ENCODE assay signal across 23 mouse cellular contexts in genomic region chr17:6018348-6018747, GRCm38 (mm10).
DNase-seq lines count a peak whose midpoint lies in the region; ATAC-seq and TF ChIP-seq lines count a peak whose summit lies in the region.
"Had no signal": no experiment of that assay in that cellular context is flagged by ENCODE, and none has a peak within 500 bp of the region (broad histone marks: within the 10 kb centered on the region; RNA-seq: fewer than 3 reads in every experiment).

No protein-coding gene starts in this region.

- no peak overlapping the region for H3K9ac ChIP-seq in liver, embryonic 14.5 days (replicated peaks)
- no peak overlapping the region for H3K9ac ChIP-seq in stomach, postnatal 0 days (ENCODE audit: low read length)
- H3K9ac ChIP-seq: embryonic facial prominence, embryonic 12.5 days; neural tube, embryonic 15.5 days had no signal

- no peak for TF ChIP-seq EP300 in liver, embryonic 14.5 days (IDR thresholded peaks at IDR 0.05; ENCODE audit: low read depth)
- no peak for TF ChIP-seq EP300 in stomach, postnatal 0 days (optimal IDR thresholded peaks at IDR 0.05)

- peak; percentile 68 for DNase-seq in kidney, adult 2 months
- DNase-seq in kidney, adult 18-20 months: no peak
- peak; percentile 22 to 65 for DNase-seq in kidney, postnatal 25 days
- peak in 2 of 3 experiments; percentile 24 to 27 for DNase-seq in liver, embryonic 14.5 days (ENCODE audit: low read depth in 3 of 3, low spot score in 3 of 3)
- peak; percentile 56 for DNase-seq in stomach, postnatal 0 days (ENCODE audit: low spot score)
- no peak for DNase-seq in frontal cortex, adult 2 months (ENCODE audit: extremely low spot score in 1 of 2, low spot score in 1 of 2)
- no peak for DNase-seq in gastrocnemius, postnatal 10 days
- no peak for DNase-seq in urinary bladder, postnatal 4 days (ENCODE audit: low spot score in 2 of 2)
- DNase-seq: adrenal gland, adult 8-10 months; cerebellum, adult 18-20 months; cerebellum, postnatal 25 days; heart, postnatal 4 days; lung, adult 18-20 months; lung, postnatal 14 days; thymus, adult 18-20 months; thymus, postnatal 36 days had no signal

- peak; percentile 72 for ATAC-seq in liver, embryonic 14.5 days (ENCODE audit: insufficient read depth)
- 0 out of 2 replicates have a peak, but pooled peaks have one; percentile 10 for ATAC-seq in stomach, postnatal 0 days (ENCODE audit: low FRiP score, low TSS enrichment)
- ATAC-seq: activated CD4-positive, CD25-positive, alpha-beta regulatory T cell, adult 4 months; hindbrain, embryonic 16.5 days had no signal

- no peaks in the 10 kb centered on the region; the same call in 1 of the 2 replicates for H3K4me1 ChIP-seq in kidney, adult 2 months (ENCODE audit: control insufficient read depth, insufficient read depth, low read length)
- H3K4me1 ChIP-seq in liver, embryonic 14.5 days (replicated peaks; ENCODE audit: control insufficient read depth in 2 of 2, insufficient read depth in 2 of 2, low read length in 1 of 2): peaks cover 0 to 6% of the 10 kb centered on the region in 2 experiments; a peak in 1 of 4 replicates
- H3K4me1 ChIP-seq in stomach, postnatal 0 days (replicated peaks; ENCODE audit: control insufficient read depth, insufficient read depth): no peaks in the 10 kb centered on the region
- H3K4me1 ChIP-seq: embryonic facial prominence, embryonic 12.5 days had no signal

- H3K9me3 ChIP-seq in liver, embryonic 14.5 days (ENCODE audit: control insufficient read depth, low read length): no peaks in the 10 kb centered on the region
- no peaks in the 10 kb centered on the region for H3K9me3 ChIP-seq in stomach, postnatal 0 days (ENCODE audit: control insufficient read depth, low read length)
- H3K9me3 ChIP-seq: embryonic facial prominence, embryonic 12.5 days; heart, embryonic 10.5 days; limb, embryonic 10.5 days; neural tube, embryonic 15.5 days had no signal

- WGBS in kidney, adult 2 months: 65% methylated on average over 4 of the region's 4 CpGs
- 53% methylated on average over 4 of the region's 4 CpGs for WGBS in liver, embryonic 14.5 days (ENCODE audit: insufficient replicate concordance)
- 57% methylated on average over 4 of the region's 4 CpGs for WGBS in stomach, postnatal 0 days

- no peaks in the 10 kb centered on the region for H3K27me3 ChIP-seq in kidney, adult 2 months (replicated peaks; ENCODE audit: control insufficient read depth, insufficient read depth, low read length)
- no peaks in the 10 kb centered on the region for H3K27me3 ChIP-seq in liver, embryonic 14.5 days (ENCODE audit: control insufficient read depth, insufficient read depth, low read length)
- H3K27me3 ChIP-seq in stomach, postnatal 0 days (ENCODE audit: control insufficient read depth, insufficient read depth, low read length): no peaks in the 10 kb centered on the region
- H3K27me3 ChIP-seq: embryonic facial prominence, embryonic 12.5 days; neural tube, embryonic 15.5 days had no signal

- TF ChIP-seq POLR2A in kidney, adult 2 months (IDR thresholded peaks at IDR 0.05; ENCODE audit: low read depth, low read length): no peak

- H3K36me3 ChIP-seq in kidney, adult 2 months (ENCODE audit: control insufficient read depth, insufficient read depth, low read length): no peaks in the 10 kb centered on the region
- no peaks in the 10 kb centered on the region for H3K36me3 ChIP-seq in liver, embryonic 14.5 days (replicated peaks; ENCODE audit: control insufficient read depth, insufficient read depth, low read depth)
- H3K36me3 ChIP-seq in stomach, postnatal 0 days (ENCODE audit: control insufficient read depth, insufficient read depth, low read length): peaks cover 3% of the 10 kb centered on the region; the same call in 1 of the 2 replicates
- H3K36me3 ChIP-seq: embryonic facial prominence, embryonic 12.5 days; heart, embryonic 10.5 days; limb, embryonic 10.5 days; neural tube, embryonic 15.5 days had no signal

- H3K4me2 ChIP-seq in liver, embryonic 14.5 days (ENCODE audit: low read depth): no peak overlapping the region
- H3K4me2 ChIP-seq in stomach, postnatal 0 days (replicated peaks; ENCODE audit: low read depth): no peak overlapping the region
- H3K4me2 ChIP-seq: embryonic facial prominence, embryonic 12.5 days; midbrain, embryonic 11.5 days; neural tube, embryonic 15.5 days had no signal

- no peak overlapping the region for H3K4me3 ChIP-seq in kidney, adult 2 months (ENCODE audit: insufficient read depth, low read depth, low read length)
- no peak overlapping the region for H3K4me3 ChIP-seq in liver, embryonic 14.5 days (ENCODE audit: insufficient read depth in 1 of 2, low read depth in 2 of 2, low read length in 2 of 2)
- no peak overlapping the region for H3K4me3 ChIP-seq in stomach, postnatal 0 days (ENCODE audit: low read depth, low read length)
- H3K4me3 ChIP-seq: embryonic facial prominence, embryonic 12.5 days; heart, embryonic 10.5 days; limb, embryonic 10.5 days; neural tube, embryonic 15.5 days had no signal

- TF ChIP-seq CTCF in kidney, adult 2 months (conservative IDR thresholded peaks at IDR 0.05; ENCODE audit: insufficient read depth, insufficient read length, low read depth, low read length): no peak
- TF ChIP-seq CTCF in liver, embryonic 14.5 days (IDR thresholded peaks at IDR 0.05; ENCODE audit: low read depth): no peak
- TF ChIP-seq CTCF in stomach, postnatal 0 days (IDR thresholded peaks at IDR 0.05; ENCODE audit: low read depth): no peak

- H3K27ac ChIP-seq in kidney, adult 2 months (ENCODE audit: insufficient read depth, low read depth, low read length): no peak overlapping the region
- H3K27ac ChIP-seq in liver, embryonic 14.5 days: no peak overlapping the region
- H3K27ac ChIP-seq in stomach, postnatal 0 days (replicated peaks): peak overlapping the region; percentile 65; the same call in 1 of the 2 replicates
- H3K27ac ChIP-seq: embryonic facial prominence, embryonic 12.5 days; heart, embryonic 10.5 days; neural tube, embryonic 15.5 days had no signal

Comparison
In these comparisons a context has a peak if more than half of its experiments do, and no peak if none do; other contexts are left out.
1. DNase-seq: peak in kidney, adult 2 months (single experiment), kidney, postnatal 25 days (2 of 2), liver, embryonic 14.5 days (2 of 3) and stomach, postnatal 0 days (single experiment); none in kidney, adult 18-20 months (single experiment), frontal cortex, adult 2 months (0 of 2), gastrocnemius, postnatal 10 days (single experiment) and urinary bladder, postnatal 4 days (0 of 2).